Mouse (Mus musculus): ENCODE data around the gene Dysf. TPM values are rescaled to one million over a fixed set of nuclear protein-coding genes. Genes with fewer than 3 reads are reported as not detected.

The Dysf gene
- polyA plus RNA-seq (2015; fragmentation: Nextera tagmentation; extraction: Ambion mirVana), result 2.2 and 2.4 TPM in 2 replicates

GRCm38 (mm10) chr6:84008363-84009171 is at the start of gene Dysf:
Gene Dysf (plus strand): TSS chr6:84008590.

Other genes starting within 250 kb of the Dysf start
- 0.09 TPM in 1 of 2 replicates, not detected in the other for gene Ankrd53, start 245.9 kb upstream of the Dysf start, polyA plus RNA-seq (2015; fragmentation: Nextera tagmentation; extraction: Ambion mirVana)
- 72.1 and 74.3 TPM in 2 replicates for gene Tex261, start 232.8 kb upstream of the Dysf start, polyA plus RNA-seq (2015; fragmentation: Nextera tagmentation; extraction: Ambion mirVana)
- gene Nagk, start 213.6 kb upstream of the Dysf start, polyA plus RNA-seq (2015; fragmentation: Nextera tagmentation; extraction: Ambion mirVana), result 98.4 and 112 TPM in 2 replicates
- 24.0 and 27.5 TPM in 2 replicates for gene Paip2b, start 176.8 kb upstream of the Dysf start, polyA plus RNA-seq (2015; fragmentation: Nextera tagmentation; extraction: Ambion mirVana)
- 54.0 and 57.7 TPM in 2 replicates for gene Zfp638, start 141.5 kb upstream of the Dysf start, polyA plus RNA-seq (2015; fragmentation: Nextera tagmentation; extraction: Ambion mirVana)

All from neural tube, postnatal 0 days (tissue).